Mouse (Mus musculus) erythroblast, embryonic 14.5 days (primary cell): ENCODE data around the gene Ccnf. TPM values are rescaled to one million over a fixed set of nuclear protein-coding genes. Genes with fewer than 3 reads are reported as not detected.

ENCODE experiments used
- H3K27me3 ChIP-seq: 2 replicates; pipeline ENCODE4 v1.6.1; 2012; ENCODE audit warnings: inconsistent platforms; ENCODE audit not compliant: control insufficient read depth
- H3K36me3 ChIP-seq: 2 replicates; pipeline ENCODE4 v1.6.1; 2012; ENCODE audit warnings: mild to moderate bottlenecking, inconsistent platforms; ENCODE audit not compliant: control insufficient read depth
- H3K4me1 ChIP-seq: 2 replicates; pipeline ENCODE4 v1.6.1; 2012; ENCODE audit warnings: inconsistent platforms; ENCODE audit not compliant: control insufficient read depth
- H3K4me3 ChIP-seq: replicated peaks from 2 replicates; pipeline ENCODE3; 2012; ENCODE audit warnings: moderate library complexity, mild to moderate bottlenecking, inconsistent platforms
- H3K9me3 ChIP-seq: 2 replicates; pipeline ENCODE4 v1.6.1; 2012; ENCODE audit warnings: low read length, inconsistent platforms, mixed read lengths; ENCODE audit not compliant: control insufficient read depth
- GATA1 ChIP-seq: IDR thresholded peaks from 2 replicates; pipeline ENCODE4 v1.6.1; 2012; ENCODE audit warnings: low read length, inconsistent platforms, mixed read lengths
- TAL1 ChIP-seq: IDR thresholded peaks from 3 replicates; pipeline ENCODE4 v1.6.1; 2012; ENCODE audit warnings: low read length, inconsistent platforms, mixed read lengths
- polyA plus RNA-seq: library from polyadenylated mRNA; stranded (reverse); fragments of >175 nt; gene quantifications from 2 replicates; pipeline ENCODE4 v1.2.3, GENCODE M21; 2012

Ccnf gene
- polyA plus RNA-seq, 1 experiment = 14.4 TPM

DNA sequence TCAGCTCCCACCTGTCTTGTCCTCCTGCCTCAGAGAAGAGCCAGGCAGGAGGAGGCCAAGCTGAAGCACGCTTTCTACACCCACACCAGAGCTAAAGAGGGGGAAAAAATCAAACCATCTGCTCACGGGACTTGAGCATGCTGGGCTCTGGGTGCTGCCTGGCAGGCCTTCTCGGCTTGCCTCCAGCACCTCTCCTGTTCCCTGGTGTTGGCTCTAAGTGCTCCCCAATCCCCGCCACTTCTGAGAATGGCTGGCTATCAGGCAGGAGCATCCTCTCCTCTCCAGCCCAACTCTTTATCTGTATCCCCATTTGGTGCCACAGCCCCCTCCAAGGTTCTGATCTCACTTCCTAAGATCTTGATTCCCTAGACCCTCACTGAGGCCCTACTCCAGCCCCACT lies 52.0 kb downstream of the Ccnf start:
- TF ChIP-seq TAL1 (peak; percentile 51; the same call in 2 of the 3 replicates), GATA1 (peak; percentile 61)
- Histone ChIP-seq H3K4me3 (peak overlapping the region; percentile 58), H3K4me1 (peaks cover 100% of the 10 kb centered on the region)

GRCm38 (mm10) chr17:24197032-24197824 lies 54.1 kb downstream of the Ccnf start:
- peak; percentile 32; the same call in 1 of the 3 replicates for TF ChIP-seq TAL1
- TF ChIP-seq GATA1 = peak; percentile 66
- Histone ChIP-seq H3K36me3 (peaks cover 97% of the 10 kb centered on the region), H3K4me1 (peaks cover 100% of the 10 kb centered on the region)

More for the DNA sequence above, 52.0 kb downstream of the Ccnf start:
- Histone ChIP-seq H3K27me3 (no peaks in the 10 kb centered on the region), H3K9me3 (no peaks in the 10 kb centered on the region), H3K36me3 (peaks cover 89% of the 10 kb centered on the region)

DNA sequence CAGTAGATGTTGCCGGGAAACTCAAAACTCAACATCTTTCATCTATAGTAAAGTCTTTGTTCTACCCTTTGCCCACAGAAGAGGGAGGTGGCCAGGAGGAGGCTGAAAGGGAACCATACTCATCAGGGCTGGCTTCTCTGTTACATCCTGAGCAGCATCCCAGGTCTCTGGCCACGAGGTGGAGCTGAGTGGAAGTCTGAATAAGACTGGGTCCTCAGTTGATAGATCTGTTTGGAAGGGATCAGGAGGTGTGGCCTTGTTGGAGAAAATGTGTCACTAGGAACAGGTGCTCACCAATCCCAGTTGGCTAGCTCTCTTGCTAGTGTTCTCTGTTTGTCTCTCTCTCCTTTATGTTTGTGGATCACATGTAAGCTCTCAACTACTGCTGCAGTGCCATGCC lies 55.9 kb downstream of the Ccnf start:
- H3K36me3 ChIP-seq = peaks cover 93% of the 10 kb centered on the region
- no peaks in the 10 kb centered on the region for H3K9me3 ChIP-seq
- no peak for TF ChIP-seq TAL1
- TF ChIP-seq GATA1 = no peak
- peaks cover 96% of the 10 kb centered on the region for H3K4me1 ChIP-seq
- H3K4me3 ChIP-seq = no peak overlapping the region
- H3K27me3 ChIP-seq = no peaks in the 10 kb centered on the region

More at GRCm38 (mm10) chr17:24197032-24197824, 54.1 kb downstream of the Ccnf start:
- Histone ChIP-seq H3K27me3 (no peaks in the 10 kb centered on the region), H3K9me3 (no peaks in the 10 kb centered on the region), H3K4me3 (peak overlapping the region; percentile 58)

DNA sequence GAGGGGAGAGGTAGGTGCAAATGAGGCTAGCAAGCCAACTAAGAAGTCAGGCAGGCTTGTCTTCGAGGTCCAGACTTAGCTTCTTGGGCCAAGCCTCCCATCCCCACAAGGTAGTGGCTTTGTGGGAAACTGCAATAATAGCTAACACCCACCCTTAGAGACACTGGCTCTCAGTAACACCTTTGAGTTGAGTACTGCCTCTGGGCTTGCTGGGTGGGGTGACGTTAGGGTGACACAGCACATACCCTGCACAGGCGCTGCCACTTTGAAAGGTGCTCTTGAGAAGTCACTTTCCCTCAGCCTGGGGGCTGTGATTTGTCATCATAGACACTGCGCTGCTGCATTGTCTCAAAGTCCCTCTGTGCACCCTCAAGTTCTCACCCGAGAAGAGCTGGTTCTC lies 57.5 kb downstream of the Ccnf start:
- Histone ChIP-seq H3K4me3 (peak overlapping the region; percentile 29), H3K36me3 (peaks cover 94% of the 10 kb centered on the region)

GRCm38 (mm10) chr17:24193268-24193667 lies 58.0 kb downstream of the Ccnf start:
- TF ChIP-seq GATA1 (no peak), TAL1 (no peak)
- H3K9me3 ChIP-seq = no peaks in the 10 kb centered on the region
- H3K27me3 ChIP-seq = no peaks in the 10 kb centered on the region
- peaks cover 94% of the 10 kb centered on the region for H3K36me3 ChIP-seq
- H3K4me3 ChIP-seq = peak overlapping the region; percentile 29
- H3K4me1 ChIP-seq = peaks cover 80% of the 10 kb centered on the region

More for the DNA sequence above, 57.5 kb downstream of the Ccnf start:
- TF ChIP-seq TAL1 (no peak), GATA1 (no peak)
- Histone ChIP-seq H3K4me1 (peaks cover 85% of the 10 kb centered on the region), H3K9me3 (no peaks in the 10 kb centered on the region), H3K27me3 (no peaks in the 10 kb centered on the region)

DNA sequence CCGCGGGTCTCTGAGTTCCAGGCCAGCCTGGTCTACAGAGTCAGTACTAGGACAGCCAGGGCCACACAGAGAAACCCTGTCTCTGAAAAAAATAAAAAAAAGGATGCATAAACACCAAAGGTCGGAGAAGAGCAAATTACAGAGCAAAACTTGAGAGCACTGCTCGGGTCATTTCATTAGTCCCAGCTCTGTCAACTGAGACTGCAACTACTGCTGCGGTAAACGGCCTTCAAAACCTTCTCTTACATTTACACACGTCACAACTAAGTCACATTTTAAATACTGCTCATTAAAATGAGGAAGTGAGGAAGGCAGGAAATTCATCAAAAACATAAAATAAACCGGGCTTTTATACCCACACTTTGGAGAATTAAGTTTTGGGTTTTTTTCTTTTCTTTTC lies 58.4 kb downstream of the Ccnf start:
- no peaks in the 10 kb centered on the region for H3K27me3 ChIP-seq
- H3K36me3 ChIP-seq = peaks cover 94% of the 10 kb centered on the region
- no peaks in the 10 kb centered on the region for H3K9me3 ChIP-seq
- TF ChIP-seq TAL1 (no peak), GATA1 (no peak)
- H3K4me3 ChIP-seq = no peak overlapping the region
- peaks cover 77% of the 10 kb centered on the region for H3K4me1 ChIP-seq

DNA sequence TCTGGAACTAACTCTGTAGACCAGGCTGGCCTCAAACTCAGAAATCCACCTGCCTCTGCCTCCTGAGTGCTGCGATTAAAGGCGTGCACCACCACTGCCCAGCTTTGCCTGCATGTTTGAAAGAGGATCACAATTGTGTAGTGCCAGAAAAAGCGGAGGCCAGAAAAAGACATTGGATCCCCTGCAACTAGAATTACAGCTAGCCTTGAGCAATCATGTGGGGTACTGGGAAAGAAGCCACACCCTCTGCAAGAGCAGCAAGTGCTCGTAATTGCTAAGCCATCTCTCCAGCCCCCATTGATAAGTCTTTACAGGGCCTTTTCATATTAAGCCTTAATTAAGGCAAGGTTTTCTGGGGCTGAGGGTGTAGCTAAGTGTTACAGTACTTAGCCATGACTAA lies 59.8 kb downstream of the Ccnf start:
- Histone ChIP-seq H3K9me3 (no peaks in the 10 kb centered on the region), H3K4me3 (no peak overlapping the region), H3K36me3 (peaks cover 90% of the 10 kb centered on the region), H3K4me1 (peaks cover 64% of the 10 kb centered on the region), H3K27me3 (no peaks in the 10 kb centered on the region)
- no peak for TF ChIP-seq GATA1
- no peak for TF ChIP-seq TAL1

DNA sequence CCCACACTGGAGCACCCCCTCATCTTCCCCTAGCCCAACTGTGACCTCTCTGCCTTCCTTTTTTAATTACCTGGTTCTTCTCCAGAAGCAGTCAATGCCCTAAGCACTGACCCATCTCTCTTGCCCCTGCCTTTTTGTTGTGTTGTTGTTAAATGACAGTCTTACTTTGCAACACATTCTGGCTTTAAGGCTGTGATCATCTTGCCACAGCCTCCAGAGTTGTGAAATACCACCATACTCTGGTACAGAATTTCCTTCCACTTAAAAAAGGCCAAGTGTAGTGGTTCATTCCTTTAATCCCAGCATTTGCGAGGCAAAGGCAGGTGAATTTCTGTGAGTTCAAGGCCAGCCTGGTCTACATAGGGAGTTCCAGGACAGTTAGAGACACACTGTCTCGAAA lies 60.4 kb downstream of the Ccnf start:
- no peak for TF ChIP-seq GATA1
- no peak for TF ChIP-seq TAL1
- H3K27me3 ChIP-seq = no peaks in the 10 kb centered on the region
- peaks cover 90% of the 10 kb centered on the region for H3K36me3 ChIP-seq
- no peak overlapping the region for H3K4me3 ChIP-seq
- H3K4me1 ChIP-seq = peaks cover 58% of the 10 kb centered on the region
- no peaks in the 10 kb centered on the region for H3K9me3 ChIP-seq

- Histone ChIP-seq H3K9me3 (no peaks in the 10 kb centered on the region), H3K4me3 (no peak overlapping the region), H3K4me1 (peaks cover 62% of the 10 kb centered on the region), H3K27me3 (no peaks in the 10 kb centered on the region), H3K36me3 (peaks cover 43% of the 10 kb centered on the region)
- TF ChIP-seq GATA1 = no peak
- TF ChIP-seq TAL1 = no peak
Measured at GRCm38 (mm10) chr17:24174259-24174658, 77.0 kb downstream of the Ccnf start.

DNA sequence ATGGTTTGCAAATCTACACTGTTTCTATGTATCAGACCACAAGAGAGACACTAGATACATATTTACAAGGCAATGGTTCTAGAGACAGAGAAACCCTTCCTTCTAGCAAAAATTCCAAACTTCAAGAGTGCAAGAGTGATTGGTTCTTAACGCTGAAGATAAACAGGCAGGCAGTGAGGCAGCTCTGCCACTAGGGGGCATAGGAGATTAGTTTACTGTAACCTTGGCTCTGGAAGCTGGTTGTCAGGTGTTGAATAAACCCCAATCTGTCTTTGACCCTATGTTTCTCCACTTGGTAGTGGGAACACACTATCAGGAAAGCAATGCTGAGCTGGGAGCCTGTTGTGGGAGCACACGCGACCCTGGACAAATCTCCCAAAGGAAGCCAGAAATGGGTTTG lies 77.9 kb downstream of the Ccnf start:
- no peak overlapping the region for H3K4me3 ChIP-seq
- no peaks in the 10 kb centered on the region for H3K9me3 ChIP-seq
- H3K4me1 ChIP-seq = peaks cover 61% of the 10 kb centered on the region
- no peaks in the 10 kb centered on the region for H3K27me3 ChIP-seq
- no peak for TF ChIP-seq GATA1
- TF ChIP-seq TAL1 = no peak
- peaks cover 39% of the 10 kb centered on the region for H3K36me3 ChIP-seq

Other genes with a start within 250 kb of the Ccnf start
- gene Prss27, start 213.3 kb downstream of the Ccnf start, polyA plus RNA-seq = not detected in 2 replicates
- gene Kctd5, start 178.0 kb downstream of the Ccnf start, polyA plus RNA-seq = 0.66 TPM in 2 replicates
- gene Pdpk1, start 100.6 kb downstream of the Ccnf start, polyA plus RNA-seq = 3.3 and 3.7 TPM in 2 replicates
- gene Amdhd2, start 87.7 kb downstream of the Ccnf start, polyA plus RNA-seq = 7.0 and 9.1 TPM in 2 replicates
- 65.8 and 80.2 TPM in 2 replicates for gene Atp6v0c, start 81.8 kb downstream of the Ccnf start, polyA plus RNA-seq
- 0.44 and 0.61 TPM in 2 replicates for gene Tbc1d24, start 45.9 kb downstream of the Ccnf start, polyA plus RNA-seq
- gene Ntn3, start 42.0 kb downstream of the Ccnf start, polyA plus RNA-seq = 0.36 and 0.47 TPM in 2 replicates
- 5.8 and 7.7 TPM in 2 replicates for gene Tedc2, start 30.6 kb downstream of the Ccnf start, polyA plus RNA-seq
- gene Abca17, start 99.6 kb upstream of the Ccnf start, polyA plus RNA-seq = not detected in 2 replicates
- gene Abca3, start 100.5 kb upstream of the Ccnf start, polyA plus RNA-seq = 1.7 TPM in 2 replicates
- gene Rnps1, start 163.1 kb upstream of the Ccnf start, polyA plus RNA-seq = 18.1 and 24.0 TPM in 2 replicates
- 9.3 and 10.6 TPM in 2 replicates for gene Eci1, start 175.2 kb upstream of the Ccnf start, polyA plus RNA-seq
- gene Dnase1l2, start 191.6 kb upstream of the Ccnf start, polyA plus RNA-seq = 0.15 TPM in 1 of 2 replicates, not detected in the other
- gene E4f1, start 218.8 kb upstream of the Ccnf start, polyA plus RNA-seq = 6.2 and 7.3 TPM in 2 replicates
- gene Pgp, start 218.9 kb upstream of the Ccnf start, polyA plus RNA-seq = 13.0 and 15.1 TPM in 2 replicates
- gene Bricd5, start 222.4 kb upstream of the Ccnf start, polyA plus RNA-seq = not detected in 2 replicates
- 1.4 and 1.7 TPM in 2 replicates for gene Mlst8, start 227.6 kb upstream of the Ccnf start, polyA plus RNA-seq
- gene Caskin1, start 237.1 kb upstream of the Ccnf start, polyA plus RNA-seq = not detected in 2 replicates